Mouse (Mus musculus) midbrain, embryonic 16.5 days (tissue): ENCODE measurements around the gene Scml4. TPM values are rescaled to one million over a fixed set of nuclear protein-coding genes. Genes with fewer than 3 reads are reported as not detected.

Experiments used
- ATAC-seq: fragments of 200-750 bp; cut with Nextera tagmentation; 2 replicates; pipeline ENCODE4 v1.8.0; 2017; ENCODE audit warnings: moderate TSS enrichment
- H3K27ac ChIP-seq: fragments of 300-500 bp; sonication (generic); 2 replicates; pipeline ENCODE4 v1.5.1; 2014; ENCODE audit warnings: mild to moderate bottlenecking, low read length, mixed read lengths
- H3K27me3 ChIP-seq: fragments of 300-500 bp; sonication (generic); 2 replicates; pipeline ENCODE4 v1.6.1; 2014; ENCODE audit warnings: low read depth, low read length, mixed read lengths; ENCODE audit not compliant: control insufficient read depth, insufficient read depth
- H3K36me3 ChIP-seq: fragments of 300-500 bp; sonication (generic); 2 replicates; pipeline ENCODE4 v1.6.1; 2014; ENCODE audit warnings: mild to moderate bottlenecking, low read length, moderate library complexity, mixed read lengths; ENCODE audit not compliant: control insufficient read depth, insufficient read depth
- H3K4me1 ChIP-seq: fragments of 300-500 bp; sonication (generic); 2 replicates; pipeline ENCODE4 v1.6.1; 2014; ENCODE audit warnings: mild to moderate bottlenecking, low read length, mixed read lengths; ENCODE audit not compliant: control insufficient read depth, insufficient read depth
- H3K4me2 ChIP-seq: fragments of 300-500 bp; sonication (generic); 2 replicates; pipeline ENCODE4 v1.6.1; 2014; ENCODE audit warnings: mild to moderate bottlenecking, low read length, mixed read lengths
- H3K4me3 ChIP-seq: fragments of 300-500 bp; sonication (generic); 2 replicates; pipeline ENCODE4 v1.5.1; 2014; ENCODE audit warnings: low read depth, mild to moderate bottlenecking, low read length, moderate library complexity, mixed read lengths
- H3K9ac ChIP-seq: fragments of 300-500 bp; sonication (generic); 2 replicates; pipeline ENCODE4 v1.6.1; 2014; ENCODE audit warnings: low read depth, low read length, mixed read lengths
- H3K9me3 ChIP-seq: fragments of 300-500 bp; sonication (generic); replicated peaks from 2 replicates; pipeline ENCODE4 v1.6.1; 2014; ENCODE audit warnings: mild to moderate bottlenecking, low read length, mixed read lengths; ENCODE audit not compliant: control insufficient read depth, poor library complexity, severe bottlenecking
- WGBS: fragments of 180-500 bp; shearing (Covaris S2); extraction: QIAGEN DNeasy Blood & Tissue Kit; methylation state at CpG from one replicate; pipeline ENCODE4 v1.1.7; 2014; 5-methylcytosine and 5-hydroxymethylcytosine counted together
- polyA plus RNA-seq: library from polyadenylated mRNA; unstranded; fragments of >200 nt; fragmentation: Nextera tagmentation; extraction: Ambion mirVana; gene quantifications from 2 replicates; pipeline ENCODE4 v1.2.1, GENCODE M21; 2015

Gene Scml4
- polyA plus RNA-seq, 1 experiment from 2014 or later, result 19.5 TPM

DNA sequence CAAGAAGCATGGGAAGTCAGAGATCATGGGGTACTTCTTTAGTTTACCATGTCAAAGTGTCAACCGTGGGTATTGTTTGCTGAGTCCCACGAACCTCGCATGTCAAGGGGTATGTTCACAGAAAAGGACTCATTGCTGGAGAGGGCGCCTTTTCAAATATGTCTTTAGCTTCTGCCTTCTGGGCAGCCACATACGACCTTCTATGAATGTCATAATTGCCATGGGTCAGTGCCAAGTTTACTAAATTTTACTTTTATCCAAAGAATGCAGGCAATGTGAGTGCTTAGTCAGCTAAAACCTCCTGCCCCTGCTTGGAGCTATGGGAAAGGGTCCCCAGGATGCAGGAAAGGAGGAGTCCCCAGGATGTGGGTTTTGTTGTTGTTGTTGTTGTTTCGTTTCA, 116.4 kb downstream of the Scml4 start:
- no peak for ATAC-seq
- Histone ChIP-seq H3K4me3 (no peak overlapping the region), H3K27ac (no peak overlapping the region), H3K27me3 (no peaks in the 10 kb centered on the region), H3K4me2 (no peak overlapping the region), H3K36me3 (no peaks in the 10 kb centered on the region), H3K4me1 (no peaks in the 10 kb centered on the region), H3K9me3 (no peaks in the 10 kb centered on the region), H3K9ac (no peak overlapping the region)
- 83% methylated on average over 6 of the region's 6 CpGs for WGBS

DNA sequence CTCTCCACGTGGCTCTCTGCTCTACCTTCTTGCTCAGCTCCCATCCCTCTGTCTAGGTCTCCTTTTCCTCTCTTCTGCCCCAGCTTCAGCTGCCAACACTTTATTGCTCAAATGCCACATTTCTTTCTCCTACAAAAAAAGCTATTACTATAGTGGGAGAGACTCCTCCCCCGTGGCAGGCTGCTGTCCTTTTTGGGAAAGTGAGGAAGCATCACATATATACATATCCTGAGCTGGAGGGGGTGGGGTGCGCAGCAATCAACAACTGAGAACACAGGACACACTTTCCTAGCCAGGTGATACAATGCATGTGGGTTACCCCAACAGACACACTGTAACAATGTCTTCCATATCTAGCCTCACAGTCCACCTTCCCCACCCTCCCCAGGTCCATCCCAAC, 118.2 kb downstream of the Scml4 start:
- H3K4me2 ChIP-seq, result no peak overlapping the region
- WGBS, result 60% methylated on average over 3 of the region's 3 CpGs
- H3K4me1 ChIP-seq, result no peaks in the 10 kb centered on the region
- H3K4me3 ChIP-seq, result no peak overlapping the region
- H3K9ac ChIP-seq, result no peak overlapping the region
- H3K36me3 ChIP-seq, result no peaks in the 10 kb centered on the region
- ATAC-seq, result no peak
- no peaks in the 10 kb centered on the region for H3K9me3 ChIP-seq
- no peaks in the 10 kb centered on the region for H3K27me3 ChIP-seq
- no peak overlapping the region for H3K27ac ChIP-seq

DNA sequence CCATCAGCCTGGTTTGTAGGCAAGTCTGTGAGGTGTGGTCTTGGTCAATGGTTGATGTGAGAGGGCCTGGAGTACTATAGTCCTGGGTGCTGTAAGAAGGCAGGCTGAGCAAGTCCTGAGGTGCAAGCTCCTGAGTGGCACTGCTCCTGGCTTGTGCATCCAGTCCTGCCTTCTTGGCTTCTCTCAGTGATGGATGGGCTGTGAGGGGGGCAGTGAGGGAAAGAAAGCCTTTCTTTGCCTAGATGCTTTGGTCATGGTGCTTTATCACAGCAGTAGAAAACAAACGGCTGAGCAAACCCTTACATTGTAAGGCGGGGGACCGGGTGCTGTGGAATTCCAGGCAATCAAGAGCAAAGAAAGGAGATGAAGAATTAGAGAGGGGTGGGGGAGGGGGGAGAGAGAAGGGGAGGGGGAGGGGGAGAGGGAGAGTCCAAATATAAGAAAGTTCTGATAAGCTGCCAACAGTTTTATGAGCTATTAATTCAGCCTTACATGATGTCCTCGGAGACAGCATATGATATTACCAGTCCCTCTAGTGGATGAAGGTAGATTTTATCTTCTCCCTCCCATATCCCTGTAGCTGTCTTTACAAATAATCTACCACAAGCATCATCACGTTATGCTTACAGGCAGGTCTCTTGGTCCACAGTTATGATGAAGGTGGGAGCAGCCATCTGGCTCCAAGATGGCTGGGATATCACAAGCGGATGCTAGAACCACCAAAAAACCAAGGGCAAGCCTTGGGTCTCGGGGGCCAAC, 121.0 kb downstream of the Scml4 start:
- Histone ChIP-seq H3K4me1 (no peaks in the 10 kb centered on the region), H3K27ac (no peak overlapping the region), H3K4me3 (no peak overlapping the region), H3K9me3 (no peaks in the 10 kb centered on the region), H3K9ac (no peak overlapping the region), H3K27me3 (no peaks in the 10 kb centered on the region), H3K4me2 (no peak overlapping the region), H3K36me3 (no peaks in the 10 kb centered on the region)
- 61% methylated on average over 7 of the region's 7 CpGs for WGBS
- ATAC-seq, result no peak

DNA sequence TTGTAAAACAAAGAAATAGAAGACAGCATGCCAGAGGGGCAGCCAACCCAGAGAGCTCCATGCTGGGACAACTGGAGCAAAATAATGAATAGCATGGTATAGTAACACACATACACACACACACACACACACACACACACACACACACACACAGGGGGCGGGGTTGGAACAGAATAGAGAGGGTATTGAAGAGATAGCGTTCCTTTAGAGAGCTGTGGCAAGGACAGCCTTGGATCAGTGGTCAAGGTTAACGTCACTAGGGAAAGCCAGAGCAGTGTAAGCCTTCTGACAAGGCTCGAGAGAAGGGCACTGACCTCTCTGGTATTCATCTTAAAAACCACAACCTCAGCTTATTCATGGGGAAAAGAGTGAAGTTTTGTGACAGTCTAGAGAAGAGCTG, 124.7 kb downstream of the Scml4 start:
- Histone ChIP-seq H3K27ac (no peak overlapping the region), H3K9me3 (no peaks in the 10 kb centered on the region), H3K4me3 (no peak overlapping the region), H3K36me3 (no peaks in the 10 kb centered on the region), H3K9ac (no peak overlapping the region), H3K4me2 (no peak overlapping the region), H3K4me1 (no peaks in the 10 kb centered on the region), H3K27me3 (no peaks in the 10 kb centered on the region)
- 60% methylated on average over 4 of the region's 4 CpGs for WGBS
- no peak for ATAC-seq

DNA sequence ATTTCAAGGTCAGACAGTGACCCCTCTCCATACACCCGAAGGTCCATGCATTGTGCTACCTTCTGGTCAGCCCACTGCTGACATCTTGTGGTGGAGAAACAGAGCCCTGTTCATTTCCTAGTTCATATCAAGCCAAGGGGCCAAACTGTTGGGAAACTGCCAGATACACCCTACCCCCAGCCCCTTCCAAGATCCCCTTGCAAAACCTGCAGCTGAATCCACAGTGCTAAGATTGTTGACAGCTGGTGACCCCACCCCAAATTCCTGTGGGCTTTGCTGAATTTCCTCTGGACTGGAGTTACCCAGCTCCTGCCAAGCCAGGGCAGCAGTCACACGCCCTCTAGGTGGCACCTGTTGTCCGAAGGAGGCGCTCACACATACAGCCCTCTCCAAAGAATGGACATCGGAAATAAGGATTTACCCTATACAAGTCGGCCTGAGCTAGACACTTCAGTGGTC, 127.5 kb downstream of the Scml4 start:
- ATAC-seq, result peak; percentile 55; the same call in 1 of the 2 replicates
- H3K4me2 ChIP-seq, result no peak overlapping the region
- no peak overlapping the region for H3K4me3 ChIP-seq
- no peaks in the 10 kb centered on the region for H3K27me3 ChIP-seq
- H3K36me3 ChIP-seq, result no peaks in the 10 kb centered on the region
- peaks cover 6% of the 10 kb centered on the region; the same call in 1 of the 2 replicates for H3K4me1 ChIP-seq
- no peak overlapping the region for H3K27ac ChIP-seq
- 15% methylated on average over 6 of the region's 6 CpGs for WGBS
- no peaks in the 10 kb centered on the region for H3K9me3 ChIP-seq
- no peak overlapping the region for H3K9ac ChIP-seq

DNA sequence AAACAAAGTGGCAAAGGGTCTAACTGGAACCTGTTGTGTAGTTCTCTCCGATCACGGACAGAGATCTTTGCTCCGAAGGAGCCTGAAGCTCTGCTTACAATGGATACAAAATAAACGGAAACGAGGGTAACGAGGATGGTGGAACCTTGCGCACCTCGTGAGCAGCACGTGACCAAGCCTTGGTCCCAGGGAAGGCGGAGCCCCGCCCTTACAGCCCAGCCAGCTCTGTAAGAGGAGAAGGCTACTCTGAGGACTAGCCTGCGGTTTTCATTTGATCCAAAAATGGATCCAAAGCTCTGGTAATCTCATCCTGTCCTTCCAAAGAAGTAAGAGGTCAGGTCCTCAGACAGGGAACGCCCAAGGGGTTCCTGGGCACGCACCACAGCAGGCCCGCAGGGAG, 128.5 kb downstream of the Scml4 start:
- no peak for ATAC-seq
- Histone ChIP-seq H3K9me3 (no peaks in the 10 kb centered on the region), H3K4me1 (peaks cover 6% of the 10 kb centered on the region; the same call in 1 of the 2 replicates), H3K36me3 (no peaks in the 10 kb centered on the region), H3K27ac (no peak overlapping the region), H3K4me3 (no peak overlapping the region), H3K27me3 (no peaks in the 10 kb centered on the region), H3K9ac (no peak overlapping the region), H3K4me2 (no peak overlapping the region)
- 60% methylated on average over 15 of the region's 15 CpGs for WGBS

DNA sequence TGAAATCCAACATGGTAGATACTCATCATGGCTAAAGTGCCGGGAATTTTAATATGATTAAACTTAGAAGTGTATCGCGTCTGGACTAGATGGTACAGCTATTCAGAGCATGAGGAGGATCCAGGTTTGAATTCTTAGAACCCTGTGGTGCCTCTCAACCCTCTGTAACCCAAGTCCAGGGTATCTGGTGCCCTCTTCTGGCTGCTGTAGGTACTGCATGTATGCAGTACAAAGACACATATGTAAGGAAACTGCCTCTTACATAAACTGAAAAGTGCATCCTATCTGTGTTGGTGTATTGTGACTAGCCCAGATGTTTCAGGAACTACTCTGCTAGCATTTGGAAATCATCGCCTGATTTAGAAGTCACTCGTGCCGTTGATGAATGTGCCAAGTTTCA, 129.7 kb downstream of the Scml4 start:
- H3K36me3 ChIP-seq, result no peaks in the 10 kb centered on the region
- H3K4me1 ChIP-seq, result peaks cover 9% of the 10 kb centered on the region
- H3K27ac ChIP-seq, result no peak overlapping the region
- no peak overlapping the region for H3K4me2 ChIP-seq
- no peaks in the 10 kb centered on the region for H3K9me3 ChIP-seq
- H3K27me3 ChIP-seq, result no peaks in the 10 kb centered on the region
- ATAC-seq, result no peak
- no peak overlapping the region for H3K9ac ChIP-seq
- no peak overlapping the region for H3K4me3 ChIP-seq
- 30% methylated on average over 6 of the region's 6 CpGs for WGBS

DNA sequence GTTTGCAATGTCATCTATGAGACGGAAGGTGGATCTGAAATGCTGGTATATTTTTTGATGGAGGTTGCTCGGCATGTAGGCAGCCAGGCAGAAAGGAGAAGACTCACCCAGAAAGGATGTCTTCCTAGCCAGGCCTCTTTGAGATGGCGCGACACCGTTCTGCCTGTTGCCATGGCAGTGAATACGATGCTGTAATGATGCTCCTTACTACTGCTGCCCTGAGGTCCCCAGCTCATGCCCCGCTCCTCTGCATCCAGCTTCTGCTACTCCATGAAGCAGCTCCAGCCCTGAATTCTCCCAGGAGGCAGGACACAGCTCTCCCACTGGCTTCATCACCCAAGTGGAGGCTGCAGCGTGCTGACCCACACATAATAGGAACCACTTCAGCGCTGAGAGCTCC, 130.8 kb downstream of the Scml4 start:
- Histone ChIP-seq H3K27ac (0 out of 2 replicates have a peak overlapping the region, but pooled peaks have one; percentile 5), H3K36me3 (no peaks in the 10 kb centered on the region), H3K4me2 (no peak overlapping the region), H3K27me3 (no peaks in the 10 kb centered on the region), H3K4me1 (peaks cover 9% of the 10 kb centered on the region), H3K9ac (no peak overlapping the region), H3K4me3 (no peak overlapping the region), H3K9me3 (no peaks in the 10 kb centered on the region)
- WGBS, result 38% methylated on average over 9 of the region's 9 CpGs
- ATAC-seq, result peak; percentile 66; the same call in 1 of the 2 replicates

DNA sequence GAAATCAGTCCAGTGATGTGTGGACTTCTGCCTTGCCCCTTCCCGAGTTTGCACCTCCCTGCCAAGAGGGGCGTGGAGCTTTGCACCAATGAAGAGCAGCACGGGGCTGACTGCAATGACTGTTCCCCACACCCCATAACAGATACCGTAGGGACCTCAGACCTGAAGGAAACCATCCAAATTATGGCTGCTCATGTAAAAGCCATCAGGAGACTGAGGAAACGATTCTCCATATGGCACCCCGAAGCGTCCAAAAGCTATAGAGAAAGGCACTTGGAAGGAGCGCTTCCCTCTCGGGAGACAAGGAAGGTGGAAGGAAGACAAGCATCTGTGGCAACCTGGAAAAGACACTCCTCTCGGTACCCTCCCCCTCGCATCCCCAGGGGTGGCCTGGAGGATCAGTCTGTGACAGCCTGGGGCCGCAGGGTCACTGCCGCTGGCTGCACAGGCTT, 134.2 kb downstream of the Scml4 start:
- peak overlapping the region; percentile 12; the same call in 1 of the 2 replicates for H3K4me2 ChIP-seq
- no peak for ATAC-seq

More for the DNA sequence above, 134.2 kb downstream of the Scml4 start:
- no peaks in the 10 kb centered on the region for H3K36me3 ChIP-seq
- H3K27ac ChIP-seq, result no peak overlapping the region
- H3K9me3 ChIP-seq, result no peaks in the 10 kb centered on the region
- 23% methylated on average over 13 of the region's 13 CpGs for WGBS
- H3K4me3 ChIP-seq, result no peak overlapping the region
- peaks cover 9% of the 10 kb centered on the region for H3K4me1 ChIP-seq
- H3K27me3 ChIP-seq, result no peaks in the 10 kb centered on the region
- H3K9ac ChIP-seq, result peak overlapping the region; percentile 36; the same call in 1 of the 2 replicates
